Mouse (Mus musculus) erythroblast, embryonic 14.5 days (primary cell): ENCODE measurements around the gene Car3.

Experiments
- GATA1 ChIP-seq: IDR thresholded peaks from 2 replicates; pipeline ENCODE4 v1.6.1; 2012; ENCODE audit warnings: low read length, inconsistent platforms, mixed read lengths
- TAL1 ChIP-seq: IDR thresholded peaks from 3 replicates; pipeline ENCODE4 v1.6.1; 2012; ENCODE audit warnings: low read length, inconsistent platforms, mixed read lengths

- TF ChIP-seq TAL1 (no peak), GATA1 (no peak)
Measured at GRCm38 (mm10) chr3:14915355-14915754, 52.0 kb downstream of the Car3 start.
